Mouse (Mus musculus) kidney, embryonic 14.5 days (tissue): ENCODE measurements at regions not wholly inside any gene's neighbourhood (a gene's known extent, or its start where the extent isn't known, plus 50 kb on each side); places are given as distances from the start of the nearest gene placed in this dataset.

ENCODE experiments used
- ATAC-seq: fragments of 200-750 bp; cut with Nextera tagmentation; 2 replicates; pipeline ENCODE4 v1.8.0; 2017; ENCODE audit warnings: moderate number of reproducible peaks, mild to moderate bottlenecking, moderate TSS enrichment, moderate library complexity; ENCODE audit not compliant: low FRiP score, low TSS enrichment
- H3K27ac ChIP-seq: fragments of 300-500 bp; sonication (generic); 2 replicates; pipeline ENCODE4 v1.5.1; 2014; ENCODE audit warnings: low read depth, mild to moderate bottlenecking, low read length, moderate library complexity, mixed read lengths
- H3K27me3 ChIP-seq: fragments of 300-500 bp; sonication (generic); 2 replicates; pipeline ENCODE4 v1.6.1; 2014; ENCODE audit warnings: mild to moderate bottlenecking, low read length; ENCODE audit not compliant: control insufficient read depth, insufficient read depth
- H3K36me3 ChIP-seq: fragments of 300-500 bp; sonication (generic); 2 replicates; pipeline ENCODE4 v1.6.1; 2014; ENCODE audit warnings: low read length, mixed read lengths; ENCODE audit not compliant: control insufficient read depth, insufficient read depth
- H3K4me1 ChIP-seq: fragments of 300-500 bp; sonication (generic); 2 replicates; pipeline ENCODE4 v1.6.1; 2014; ENCODE audit warnings: low read length, mixed read lengths; ENCODE audit not compliant: control insufficient read depth, insufficient read depth
- H3K4me2 ChIP-seq: fragments of 300-500 bp; sonication (generic); replicated peaks from 2 replicates; pipeline ENCODE4 v1.6.1; 2014; ENCODE audit warnings: low read depth, mild to moderate bottlenecking, low read length
- H3K4me3 ChIP-seq: fragments of 300-500 bp; sonication (generic); 2 replicates; pipeline ENCODE4 v1.5.1; 2014; ENCODE audit warnings: mild to moderate bottlenecking, low read length
- H3K9ac ChIP-seq: fragments of 300-500 bp; sonication (generic); 2 replicates; pipeline ENCODE4 v1.6.1; 2014; ENCODE audit warnings: low read depth, mild to moderate bottlenecking, low read length, moderate library complexity
- H3K9me3 ChIP-seq: fragments of 300-500 bp; sonication (generic); 2 replicates; pipeline ENCODE4 v1.6.1; 2016; ENCODE audit warnings: low read length; ENCODE audit not compliant: control insufficient read depth
- WGBS: fragments of 180-500 bp; shearing (Covaris S2); extraction: QIAGEN DNeasy Blood & Tissue Kit; methylation state at CpG from one replicate; pipeline ENCODE4 v1.1.7; 2014; 5-methylcytosine and 5-hydroxymethylcytosine counted together

DNA sequence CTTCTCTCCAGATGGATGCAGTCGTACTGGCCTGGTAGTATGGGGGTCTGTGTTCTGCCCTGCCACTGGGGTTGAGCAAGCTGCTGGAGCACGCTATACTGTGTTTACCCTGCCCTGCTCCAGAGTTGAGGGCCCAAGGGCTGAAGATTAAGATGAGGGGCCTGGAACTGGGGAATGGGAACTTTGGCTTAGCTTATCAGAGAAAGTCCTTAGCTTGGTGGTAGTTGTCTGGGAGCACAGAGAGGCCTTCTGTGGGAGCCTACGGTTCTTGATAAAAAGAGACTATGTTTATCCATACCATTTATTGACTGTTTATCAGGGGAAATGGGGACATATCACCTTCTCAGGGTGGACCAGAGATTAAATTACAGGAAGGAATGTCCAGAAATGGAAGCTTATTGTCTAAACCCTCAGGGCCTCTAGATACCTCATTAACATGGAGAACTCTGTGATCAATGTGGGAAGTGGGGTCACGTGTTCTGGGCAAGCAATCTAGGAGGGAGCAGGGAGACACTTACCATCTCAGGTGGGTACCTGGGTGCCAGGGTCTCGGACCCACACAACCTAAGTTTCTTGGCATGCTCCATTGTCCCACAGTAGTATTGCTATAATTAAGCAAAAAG is 58.7 kb downstream of the Mycn start:
- H3K4me1 ChIP-seq = no peaks in the 10 kb centered on the region
- H3K9ac ChIP-seq = no peak overlapping the region
- no peak overlapping the region for H3K4me2 ChIP-seq
- no peak overlapping the region for H3K4me3 ChIP-seq
- ATAC-seq = no peak
- H3K27me3 ChIP-seq = no peaks in the 10 kb centered on the region
- 84% methylated on average over 5 of the region's 5 CpGs for WGBS
- no peaks in the 10 kb centered on the region for H3K36me3 ChIP-seq
- no peaks in the 10 kb centered on the region for H3K9me3 ChIP-seq
- H3K27ac ChIP-seq = no peak overlapping the region

DNA sequence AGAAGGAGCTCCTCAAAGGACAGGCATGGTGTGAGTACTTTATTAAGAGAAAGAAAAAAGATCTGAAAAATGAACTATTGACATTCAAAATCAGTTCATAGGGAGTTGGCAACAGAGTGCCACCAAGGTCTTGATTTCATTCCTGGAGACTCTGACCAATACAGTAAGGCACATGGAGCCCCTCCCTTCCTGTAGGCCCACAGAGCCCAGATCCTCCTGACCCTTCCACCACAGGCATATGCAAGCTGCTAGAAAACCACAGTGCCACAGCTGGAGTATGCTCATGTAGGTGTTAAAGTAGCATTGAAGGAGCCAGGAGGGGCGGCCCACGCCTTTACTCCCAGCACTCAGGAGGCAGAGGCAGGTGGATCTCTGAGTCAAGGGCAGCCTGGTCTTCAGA is 63.7 kb downstream of the Mycn start:
- H3K4me3 ChIP-seq = no peak overlapping the region
- H3K4me2 ChIP-seq = no peak overlapping the region
- no peaks in the 10 kb centered on the region for H3K9me3 ChIP-seq
- no peaks in the 10 kb centered on the region for H3K27me3 ChIP-seq
- no peaks in the 10 kb centered on the region for H3K4me1 ChIP-seq
- 100% methylated on average over 2 of the region's 2 CpGs for WGBS
- ATAC-seq = no peak
- H3K27ac ChIP-seq = no peak overlapping the region
- no peak overlapping the region for H3K9ac ChIP-seq
- no peaks in the 10 kb centered on the region for H3K36me3 ChIP-seq

DNA sequence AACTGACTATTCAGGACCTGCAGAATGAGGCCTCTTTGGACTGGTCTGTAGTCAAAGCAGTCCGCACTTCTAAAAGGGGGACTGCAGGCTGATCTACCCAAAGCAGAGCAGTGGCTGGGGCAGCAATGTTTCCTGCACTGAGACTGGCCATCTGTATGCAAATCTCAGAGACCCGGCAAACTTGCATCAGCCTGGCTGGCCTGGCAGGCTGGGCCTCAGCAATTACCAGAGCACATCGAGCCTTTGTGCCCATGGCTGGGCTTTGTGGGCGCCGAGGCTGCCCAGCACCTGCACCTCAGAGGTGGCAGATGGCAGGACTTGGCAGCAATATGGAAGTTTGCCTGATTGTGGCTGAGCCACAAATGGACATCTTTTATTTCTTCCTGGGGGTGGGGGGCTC is 64.2 kb downstream of the Mycn start:
- WGBS = 60% methylated on average over 5 of the region's 5 CpGs
- H3K4me2 ChIP-seq = no peak overlapping the region
- no peaks in the 10 kb centered on the region for H3K4me1 ChIP-seq
- no peaks in the 10 kb centered on the region for H3K9me3 ChIP-seq
- H3K36me3 ChIP-seq = no peaks in the 10 kb centered on the region
- no peak overlapping the region for H3K9ac ChIP-seq
- no peak for ATAC-seq
- no peak overlapping the region for H3K4me3 ChIP-seq
- H3K27ac ChIP-seq = no peak overlapping the region
- no peaks in the 10 kb centered on the region for H3K27me3 ChIP-seq

- H3K4me3 ChIP-seq = no peak overlapping the region
- H3K4me1 ChIP-seq = no peaks in the 10 kb centered on the region
- H3K36me3 ChIP-seq = no peaks in the 10 kb centered on the region
- H3K9me3 ChIP-seq = no peaks in the 10 kb centered on the region
- no peak overlapping the region for H3K4me2 ChIP-seq
- H3K27ac ChIP-seq = no peak overlapping the region
- H3K9ac ChIP-seq = no peak overlapping the region
- WGBS = 81% methylated on average over 12 of the region's 12 CpGs
- H3K27me3 ChIP-seq = no peaks in the 10 kb centered on the region
- no peak for ATAC-seq
These were observed 65.6 kb downstream of the Mycn start for GRCm38 (mm10) chr12:12875976-12876745.

DNA sequence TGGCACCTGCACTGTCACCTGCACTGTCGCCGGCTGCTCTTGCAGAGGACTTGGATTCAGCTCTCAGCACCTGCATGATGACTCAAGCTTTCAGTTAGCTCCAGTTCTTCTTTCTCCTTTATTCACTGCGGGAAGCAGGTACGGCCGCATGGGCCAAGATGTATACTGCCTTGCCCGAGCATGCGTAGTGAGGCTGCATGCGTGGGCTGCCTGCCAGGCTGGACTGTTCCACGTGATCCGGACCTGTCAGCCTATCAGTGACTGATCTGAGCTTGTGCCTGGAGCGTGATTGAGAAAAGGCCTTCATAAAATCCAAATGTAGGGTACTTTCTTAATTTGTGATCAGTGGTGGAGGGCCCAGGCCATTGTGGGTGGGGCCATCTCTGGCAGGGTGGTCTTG is 68.2 kb downstream of the Mycn start:
- Histone ChIP-seq H3K9me3 (no peaks in the 10 kb centered on the region), H3K27ac (no peak overlapping the region), H3K4me3 (no peak overlapping the region), H3K36me3 (no peaks in the 10 kb centered on the region), H3K4me2 (no peak overlapping the region), H3K9ac (no peak overlapping the region), H3K27me3 (no peaks in the 10 kb centered on the region), H3K4me1 (no peaks in the 10 kb centered on the region)
- 86% methylated on average over 11 of the region's 11 CpGs for WGBS
- ATAC-seq = no peak

GRCm38 (mm10) chr12:12872974-12873373 is 68.7 kb downstream of the Mycn start:
- no peaks in the 10 kb centered on the region for H3K27me3 ChIP-seq
- no peak for ATAC-seq
- 52% methylated on average over 4 of the region's 4 CpGs for WGBS
- no peaks in the 10 kb centered on the region for H3K4me1 ChIP-seq
- H3K4me3 ChIP-seq = no peak overlapping the region
- no peaks in the 10 kb centered on the region for H3K36me3 ChIP-seq
- no peak overlapping the region for H3K27ac ChIP-seq
- H3K9me3 ChIP-seq = no peaks in the 10 kb centered on the region
- H3K4me2 ChIP-seq = no peak overlapping the region
- no peak overlapping the region for H3K9ac ChIP-seq

DNA sequence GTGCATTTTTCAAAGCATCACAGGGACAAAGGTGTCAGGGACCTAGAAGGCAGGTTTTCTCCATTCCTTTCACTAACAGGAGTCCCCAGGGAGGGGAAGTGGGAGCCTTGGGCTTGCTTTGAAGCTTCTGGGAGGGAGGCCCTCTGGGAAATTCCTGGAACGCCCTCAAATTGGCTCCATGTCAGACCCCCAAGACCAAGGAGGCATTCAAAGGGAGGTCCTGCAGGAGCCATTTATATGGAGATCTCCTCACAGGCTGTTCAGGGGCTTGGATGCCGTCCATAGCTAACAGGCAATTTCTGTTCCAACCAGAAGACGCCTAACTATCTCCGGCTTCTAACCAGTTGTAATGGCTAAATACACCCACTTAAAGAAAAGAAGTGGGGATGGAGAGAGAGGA is 70.4 kb downstream of the Mycn start:
- Histone ChIP-seq H3K4me2 (no peak overlapping the region), H3K9me3 (no peaks in the 10 kb centered on the region), H3K36me3 (no peaks in the 10 kb centered on the region), H3K4me3 (no peak overlapping the region), H3K9ac (no peak overlapping the region), H3K27ac (no peak overlapping the region), H3K27me3 (no peaks in the 10 kb centered on the region), H3K4me1 (no peaks in the 10 kb centered on the region)
- 49% methylated on average over 4 of the region's 4 CpGs for WGBS
- no peak for ATAC-seq

DNA sequence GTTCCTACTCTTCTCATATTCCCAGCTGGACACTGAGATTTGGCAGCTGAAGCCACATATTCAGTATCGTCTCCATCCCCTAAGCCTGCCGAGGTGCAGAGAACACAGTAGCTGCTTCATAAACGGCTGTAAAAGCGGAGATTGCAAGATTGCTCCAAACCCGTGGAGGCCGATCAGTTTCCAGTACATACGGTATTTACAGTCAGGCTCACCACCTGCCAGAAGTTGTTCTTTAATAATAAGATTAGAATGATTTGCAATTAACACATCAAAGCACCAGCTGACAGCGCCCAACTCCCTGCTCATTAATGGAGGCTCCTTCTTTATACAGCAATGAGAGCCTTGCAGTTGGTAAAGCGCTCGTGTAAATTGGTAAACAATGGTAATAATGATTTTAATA is 75.1 kb downstream of the Mycn start:
- H3K9me3 ChIP-seq = no peaks in the 10 kb centered on the region
- WGBS = 71% methylated on average over 10 of the region's 10 CpGs
- no peaks in the 10 kb centered on the region for H3K4me1 ChIP-seq
- H3K9ac ChIP-seq = no peak overlapping the region
- no peaks in the 10 kb centered on the region for H3K36me3 ChIP-seq
- H3K4me3 ChIP-seq = no peak overlapping the region
- ATAC-seq = no peak
- H3K27ac ChIP-seq = no peak overlapping the region
- no peak overlapping the region for H3K4me2 ChIP-seq
- H3K27me3 ChIP-seq = no peaks in the 10 kb centered on the region

DNA sequence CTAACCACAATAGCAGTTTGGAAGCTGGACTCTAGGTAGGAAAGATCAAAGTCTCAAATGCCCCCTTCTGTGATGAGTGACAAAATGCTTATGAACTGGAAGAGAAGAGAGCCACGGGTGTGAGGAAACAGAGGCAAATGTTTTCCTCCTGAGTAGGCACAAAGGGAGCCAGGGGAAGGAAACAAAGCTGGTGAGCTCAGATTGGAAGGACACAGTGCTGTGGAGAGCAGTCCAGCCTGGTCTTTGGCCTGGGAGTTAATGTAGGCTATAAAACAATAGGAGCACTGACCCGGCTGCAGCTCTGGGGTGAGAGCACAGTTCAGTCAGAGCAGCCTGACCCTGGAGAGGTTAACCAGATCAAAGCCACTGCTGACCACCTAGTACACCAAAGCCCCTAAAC is 91.0 kb downstream of the Mycn start:
- Histone ChIP-seq H3K4me3 (no peak overlapping the region), H3K27me3 (no peaks in the 10 kb centered on the region), H3K4me1 (no peaks in the 10 kb centered on the region), H3K36me3 (no peaks in the 10 kb centered on the region), H3K9ac (no peak overlapping the region), H3K27ac (no peak overlapping the region), H3K4me2 (no peak overlapping the region), H3K9me3 (no peaks in the 10 kb centered on the region)
- ATAC-seq = no peak
- WGBS = 11% methylated on average over 2 of the region's 2 CpGs
